Mouse (Mus musculus) CH12.LX (cell line): ENCODE results near the gene Vav2. TPM values are rescaled to one million over a fixed set of nuclear protein-coding genes. Genes with fewer than 3 reads are reported as not detected.

Experiments
- DNase-seq: peaks from one replicate; pipeline ENCODE4 v3.0.0-alpha.2; 2013; ENCODE audit errors: extremely low read depth
- H3K27ac ChIP-seq: 2 replicates; pipeline ENCODE4 v1.5.1; 2012; ENCODE audit warnings: low read depth, mild to moderate bottlenecking, control low read depth, moderate library complexity; ENCODE audit not compliant: insufficient read depth
- H3K27me3 ChIP-seq: replicated peaks from 2 replicates; pipeline ENCODE3; 2012; ENCODE audit warnings: inconsistent platforms
- H3K36me3 ChIP-seq, 2 experiments: replicated peaks in 1 of 2; 2 replicates each; pipeline versions ENCODE3 to v1.6.1; 2012; ENCODE audit warnings: inconsistent platforms in 1 of 2, low read length in 1 of 2, mild to moderate bottlenecking in 1 of 2, mixed read lengths in 1 of 2, moderate library complexity in 1 of 2; ENCODE audit not compliant: control insufficient read depth in 1 of 2, insufficient read depth in 1 of 2
- H3K4me1 ChIP-seq, 2 experiments: 2 replicates each; pipeline ENCODE4 v1.6.1; 2012; ENCODE audit warnings: inconsistent platforms in 1 of 2, moderate library complexity in 1 of 2; ENCODE audit not compliant: insufficient read depth in 2 of 2, control insufficient read depth in 1 of 2
- H3K4me2 ChIP-seq: 2 replicates; pipeline ENCODE4 v1.6.1; 2012; ENCODE audit warnings: low read depth, mild to moderate bottlenecking, control low read depth; ENCODE audit not compliant: poor library complexity, insufficient read depth, severe bottlenecking
- H3K4me3 ChIP-seq, 3 experiments: fragments of 150-350 bp in 1 of 3; sonication (generic) in 1 of 3; replicated peaks in 1 of 3; 2 replicates each; pipeline versions ENCODE3 to v1.5.1; 2011 to 2012; ENCODE audit warnings: low read depth in 2 of 3, low read length in 2 of 3, mild to moderate bottlenecking in 2 of 3, moderate library complexity in 2 of 3, control low read depth in 1 of 3, improper control_type of control experiment in 1 of 3, inconsistent platforms in 1 of 3, mixed read lengths in 1 of 3; ENCODE audit not compliant: poor library complexity in 1 of 3
- H3K79me2 ChIP-seq: replicated peaks from 2 replicates; pipeline ENCODE4 v1.6.1; 2012; ENCODE audit warnings: mild to moderate bottlenecking, moderate library complexity; ENCODE audit not compliant: control insufficient read depth, poor library complexity, insufficient read depth, severe bottlenecking; ENCODE audit errors: extremely low read depth
- H3K9ac ChIP-seq: 2 replicates; pipeline ENCODE4 v1.6.1; 2012; ENCODE audit warnings: low read depth, mild to moderate bottlenecking, control low read depth, moderate library complexity; ENCODE audit not compliant: insufficient read depth
- H3K9me3 ChIP-seq: replicated peaks from 2 replicates; pipeline ENCODE3; 2012; ENCODE audit warnings: low read length, inconsistent platforms, mixed read lengths
- CHD1 ChIP-seq: IDR thresholded peaks from 2 replicates; pipeline ENCODE4 v1.6.1; 2012; ENCODE audit warnings: low read depth, low read length, improper control_type of control experiment, inconsistent platforms
- CHD2 ChIP-seq: IDR thresholded peaks from 2 replicates; pipeline ENCODE4 v1.6.1; 2011; ENCODE audit warnings: low read length, improper control_type of control experiment
- CTCF ChIP-seq, 2 experiments: IDR thresholded peaks in 1 of 2; conservative IDR thresholded peaks in 1 of 2; 2 replicates each; pipeline ENCODE4 v1.5.1; 2011 to 2012; ENCODE audit warnings: low read depth in 2 of 2, low read length in 2 of 2, improper control_type of control experiment in 1 of 2, inconsistent platforms in 1 of 2, mild to moderate bottlenecking in 1 of 2, moderate library complexity in 1 of 2
- E2F4 ChIP-seq: IDR thresholded peaks from 2 replicates; pipeline ENCODE4 v1.6.1; 2011; ENCODE audit warnings: low read depth, low read length, improper control_type of control experiment; ENCODE audit not compliant: insufficient replicate concordance
- ETS1 ChIP-seq: conservative IDR thresholded peaks from 2 replicates; pipeline ENCODE4 v1.6.1; 2012; ENCODE audit warnings: low read depth, mild to moderate bottlenecking, inconsistent platforms, low read length, improper control_type of control experiment, moderate library complexity
- GABPA ChIP-seq: IDR thresholded peaks from 2 replicates; pipeline ENCODE4 v1.6.1; 2012; ENCODE audit warnings: low read depth, low read length, improper control_type of control experiment, inconsistent platforms; ENCODE audit not compliant: insufficient replicate concordance
- MAX ChIP-seq: IDR thresholded peaks from 2 replicates; pipeline ENCODE4 v1.6.1; 2011; ENCODE audit warnings: low read length, improper control_type of control experiment
- NRF1 ChIP-seq: IDR thresholded peaks from 2 replicates; pipeline ENCODE4 v1.6.1; 2014; ENCODE audit warnings: low read depth, mild to moderate bottlenecking, inconsistent platforms, low read length, improper control_type of control experiment, moderate library complexity
- PAX5 ChIP-seq: IDR thresholded peaks from 2 replicates; pipeline ENCODE4 v1.6.1; 2012; ENCODE audit warnings: low read length, inconsistent platforms, mixed read lengths
- POLR2A ChIP-seq: IDR thresholded peaks from 2 replicates; pipeline ENCODE4 v1.6.1; 2011; ENCODE audit warnings: low read depth, mild to moderate bottlenecking, improper control_type of control experiment, low read length
- RAD21 ChIP-seq: IDR thresholded peaks from 2 replicates; pipeline ENCODE4 v1.6.1; 2011; ENCODE audit warnings: low read depth, mild to moderate bottlenecking, low read length, improper control_type of control experiment, moderate library complexity
- SMC3 ChIP-seq: IDR thresholded peaks from 2 replicates; pipeline ENCODE4 v1.6.1; 2011; ENCODE audit warnings: low read depth, low read length, improper control_type of control experiment
- TBP ChIP-seq: conservative IDR thresholded peaks from 2 replicates; pipeline ENCODE4 v1.6.1; 2011; ENCODE audit warnings: low read depth, low read length, improper control_type of control experiment
- ZC3H11A ChIP-seq: IDR thresholded peaks from 2 replicates; pipeline ENCODE4 v1.6.1; 2012; ENCODE audit warnings: low read depth, mild to moderate bottlenecking, inconsistent platforms, low read length, improper control_type of control experiment
- ZKSCAN1 ChIP-seq: IDR thresholded peaks from 2 replicates; pipeline ENCODE4 v1.6.1; 2012; ENCODE audit warnings: low read depth, inconsistent platforms, low read length, improper control_type of control experiment, borderline replicate concordance
- dilution Hi-C: fragments of 300-500 bp; cut with MboI; formaldehyde crosslinking; loops from 2 replicates; pipeline ENCODE4 v1.14.3; 2020; ENCODE audit warnings: low sequenced_read_pairs; ENCODE audit not compliant: extremely low pct_unique_long_range_greater_than_20kb, extremely low pct_ligation_motif_present
- in situ Hi-C: fragments of 300-500 bp; cut with MboI; formaldehyde crosslinking; loops from 3 replicates; pipeline ENCODE4 v1.14.3; 2019; ENCODE audit warnings: low sequenced_read_pairs, low pct_ligation_motif_present, low pct_unique_long_range_greater_than_20kb, mixed read lengths
- polyA plus RNA-seq: library from polyadenylated mRNA; unstranded; fragments of >175 nt; gene quantifications from 2 replicates; pipeline ENCODE4 v1.2.1, GENCODE M21; 2012; ENCODE audit warnings: low read depth; ENCODE audit not compliant: insufficient read length
- total RNA-seq, 2 experiments: library from RNA; depleted of rRNA; stranded (reverse); fragments of 300-350 nt in 1 of 2; fragments of >200 nt in 1 of 2; gene quantifications; 2 replicates each; pipeline ENCODE4 v1.2.3; 2012 to 2014

The Vav2 gene
- total and polyA plus RNA-seq, 3 experiments, result 31.5 to 46.8 (median 46.6) TPM

DNA sequence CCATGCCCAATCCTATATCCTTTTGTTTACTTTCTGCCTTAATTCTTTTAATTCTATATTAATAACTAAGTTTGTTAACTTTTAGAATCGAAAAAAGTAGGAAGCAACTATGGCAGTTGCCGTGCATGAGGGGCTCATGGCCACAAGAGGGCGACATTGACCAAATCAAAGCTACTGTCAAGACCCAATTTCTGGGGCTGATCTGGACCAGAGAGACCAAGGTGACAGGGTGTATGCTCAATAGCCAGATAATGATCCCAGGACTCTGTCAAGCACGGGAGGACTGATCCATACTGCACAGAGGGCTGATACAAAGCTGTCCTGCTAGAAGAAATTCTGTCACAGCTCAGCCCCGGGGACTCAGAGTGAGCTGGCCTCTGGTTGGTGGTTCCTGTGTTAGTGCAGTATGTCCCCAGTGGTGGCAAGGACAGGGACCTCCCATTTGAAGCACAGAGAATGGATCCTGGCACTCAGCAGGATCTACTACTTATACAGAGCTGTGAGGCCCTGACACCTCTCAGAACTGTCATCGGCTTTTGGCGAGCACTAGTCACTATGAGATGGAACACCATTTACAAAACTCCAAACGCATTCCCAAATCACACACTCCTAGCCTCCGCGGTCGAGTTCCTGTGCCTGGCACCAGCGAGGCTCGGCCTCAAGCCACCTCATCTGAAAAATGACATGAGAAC, 145.8 kb downstream of the Vav2 start:
- TF ChIP-seq GABPA (no peak), SMC3 (peak; percentile 90), POLR2A (no peak), ETS1 (no peak), NRF1 (no peak), TBP (no peak), CTCF (conservative IDR thresholded peaks at IDR 0.05 in 1 of 2, IDR thresholded peaks at IDR 0.05 in 1 of 2; ENCODE audit: low read depth in 2 of 2, low read length in 2 of 2) (peak; percentile 64 to 88), CHD1 (no peak), E2F4 (no peak), ZC3H11A (peak; percentile 64), RAD21 (peak; percentile 87)
- TF ChIP-seq, all 38 proteins: peak for 4
- Histone ChIP-seq H3K27me3 (no peaks in the 10 kb centered on the region), H3K4me1 (no peaks in the 10 kb centered on the region), H3K4me2 (no peak overlapping the region), H3K79me2 (no peaks in the 10 kb centered on the region), H3K9me3 (no peaks in the 10 kb centered on the region), H3K36me3 (peaks cover 93 to 97% of the 10 kb centered on the region in 2 experiments), H3K4me3 (no peak overlapping the region), H3K27ac (no peak overlapping the region), H3K9ac (no peak overlapping the region)
- peak; percentile 73 for DNase-seq
- in situ Hi-C loops, result loop anchor here (5.0 to 25.0 kb wide), 2 partner anchors 141 to 456 kb away; no protein-coding TSS in a partner anchor
- dilution Hi-C loops, result no loop called here

DNA sequence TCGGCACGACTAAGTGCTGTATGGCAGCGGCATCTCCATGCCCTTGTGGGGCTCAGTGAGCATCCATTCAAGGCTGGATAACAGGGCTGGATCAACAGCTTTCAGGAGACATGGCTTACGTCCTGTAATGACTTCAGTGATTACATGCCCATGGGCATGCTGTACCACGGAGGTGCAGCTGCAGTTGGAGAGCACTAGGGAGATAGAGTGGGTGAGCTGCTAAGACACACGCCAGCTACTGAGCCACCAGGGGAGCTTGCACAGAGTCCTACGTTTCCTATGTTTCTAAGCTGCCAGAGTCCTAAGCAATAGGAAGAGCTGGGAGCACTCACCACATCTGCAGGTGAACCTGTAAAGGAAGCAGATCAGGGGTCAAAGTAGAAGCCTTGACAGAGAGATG, 148.0 kb downstream of the Vav2 start:
- Histone ChIP-seq H3K4me2 (no peak overlapping the region), H3K4me1 (no peaks in the 10 kb centered on the region), H3K9ac (no peak overlapping the region), H3K9me3 (peaks cover 10% of the 10 kb centered on the region), H3K36me3 (peaks cover 94% of the 10 kb centered on the region in 2 experiments), H3K4me3 (no peak overlapping the region), H3K27me3 (no peaks in the 10 kb centered on the region), H3K27ac (no peak overlapping the region), H3K79me2 (no peaks in the 10 kb centered on the region)
- no peak for DNase-seq
- in situ Hi-C loops (loop anchor here (25.0 kb wide), 1 partner anchor 458 kb away; no protein-coding TSS in a partner anchor), dilution Hi-C loops (no loop called here)
- TF ChIP-seq ETS1 (no peak), TBP (no peak), ZKSCAN1 (no peak), CHD2 (no peak), PAX5 (no peak), SMC3 (no peak), MAX (no peak), CTCF (conservative IDR thresholded peaks at IDR 0.05 in 1 of 2, IDR thresholded peaks at IDR 0.05 in 1 of 2; ENCODE audit: low read depth in 2 of 2, low read length in 2 of 2) (no peak)
